In genomic region chr11:117060706-117061337, GRCm38 (mm10) we compare ENCODE assay signal across 9 mouse cellular contexts. TPM values are rescaled to one million over a fixed set of nuclear protein-coding genes. Genes with fewer than 3 reads are reported as not detected.
A peak's percentile ranks its signal among the peaks of the same experiment; 100 is the strongest.
DNase-seq lines count a peak whose midpoint lies in the region; ATAC-seq and TF ChIP-seq lines count a peak whose summit lies in the region.
"Had no signal": no experiment of that assay in that cellular context is flagged by ENCODE, and none has a peak within 500 bp of the region (broad histone marks: within the 10 kb centered on the region; RNA-seq: fewer than 3 reads in every experiment).

No protein-coding gene starts in this region.

- no peaks in the 10 kb centered on the region for H3K79me2 ChIP-seq in CH12.LX (replicated peaks; ENCODE audit: control insufficient read depth, extremely low read depth, insufficient read depth, poor library complexity, severe bottlenecking)

- TF ChIP-seq POLR2A in CH12.LX (IDR thresholded peaks at IDR 0.05; ENCODE audit: low read depth, low read length) = no peak
- TF ChIP-seq POLR2A in lung, adult 2 months (IDR thresholded peaks at IDR 0.05; ENCODE audit: borderline replicate concordance, extremely low read depth, low read depth, low read length) = no peak

- H3K27me3 ChIP-seq in CH12.LX (replicated peaks) = peaks cover 55% of the 10 kb centered on the region
- H3K27me3 ChIP-seq in hindbrain, embryonic 11.5 days (ENCODE audit: control insufficient read depth, insufficient read depth, low read length) = peaks cover 2% of the 10 kb centered on the region; the same call in 1 of the 2 replicates

- H3K4me1 ChIP-seq in CH12.LX (ENCODE audit: control insufficient read depth in 1 of 2, insufficient read depth in 2 of 2) = peaks cover 5 to 7% of the 10 kb centered on the region in 2 experiments; a peak in 3 of 4 replicates
- H3K4me1 ChIP-seq in hindbrain, embryonic 11.5 days (replicated peaks; ENCODE audit: control insufficient read depth, insufficient read depth, low read length) = peaks cover 5% of the 10 kb centered on the region; the same call in 1 of the 2 replicates
- no peaks in the 10 kb centered on the region for H3K4me1 ChIP-seq in lung, adult 2 months (ENCODE audit: control insufficient read depth, insufficient read depth, low read length)

- in situ Hi-C loops in CH12.LX (cut with MboI; ENCODE audit: low pct_ligation_motif_present, low pct_unique_long_range_greater_than_20kb, low sequenced_read_pairs) = no loop called here

- WGBS in hindbrain, embryonic 11.5 days = 31% methylated on average over 7 of the region's 9 CpGs
- 37% methylated on average over 9 of the region's 9 CpGs for WGBS in lung, adult 2 months

- peak overlapping the region; percentile 14; the same call in 1 of the 2 replicates for H3K4me2 ChIP-seq in CH12.LX (ENCODE audit: insufficient read depth, low read depth, poor library complexity, severe bottlenecking)
- H3K4me2 ChIP-seq in hindbrain, embryonic 11.5 days (replicated peaks; ENCODE audit: low read depth, low read length) = peak overlapping the region; percentile 3; the same call in 1 of the 2 replicates

- ATAC-seq in hindbrain, embryonic 11.5 days (ENCODE audit: low FRiP score) = peak; percentile 26; the same call in 1 of the 2 replicates
- ATAC-seq in megakaryocyte-erythroid progenitor cell, adult 5-6 weeks (replicated peaks; ENCODE audit: low FRiP score, low TSS enrichment, poor library complexity, severe bottlenecking) = peak; percentile 48

- H3K27ac ChIP-seq in CH12.LX (ENCODE audit: insufficient read depth, low read depth) = no peak overlapping the region
- peak overlapping the region; percentile 73 for H3K27ac ChIP-seq in hindbrain, embryonic 11.5 days (ENCODE audit: low read depth, low read length)

- no peaks in the 10 kb centered on the region for H3K36me3 ChIP-seq in CH12.LX (replicated peaks in 1 of 2; ENCODE audit: control insufficient read depth in 1 of 2, insufficient read depth in 1 of 2, low read length in 1 of 2)
- no peaks in the 10 kb centered on the region for H3K36me3 ChIP-seq in hindbrain, embryonic 11.5 days (ENCODE audit: control insufficient read depth, insufficient read depth, low read length)

- no peak overlapping the region for H3K9ac ChIP-seq in CH12.LX (ENCODE audit: insufficient read depth, low read depth)
- H3K9ac ChIP-seq in hindbrain, embryonic 11.5 days (ENCODE audit: low read depth, low read length) = no peak overlapping the region

- peaks cover 6% of the 10 kb centered on the region for H3K9me3 ChIP-seq in CH12.LX (replicated peaks; ENCODE audit: low read length)
- H3K9me3 ChIP-seq in hindbrain, embryonic 11.5 days (ENCODE audit: control insufficient read depth, low read length) = no peaks in the 10 kb centered on the region

- 0 out of 4 replicates have a peak, but pooled peaks of 1 of the 2 experiments have one; percentile 3 for TF ChIP-seq CTCF in CH12.LX (conservative IDR thresholded peaks at IDR 0.05 in 1 of 2, IDR thresholded peaks at IDR 0.05 in 1 of 2; ENCODE audit: low read depth in 2 of 2, low read length in 2 of 2)
- TF ChIP-seq CTCF in lung, adult 2 months (IDR thresholded peaks at IDR 0.05; ENCODE audit: insufficient read depth, low read length) = no peak

- no peak for DNase-seq in CH12.LX (ENCODE audit: extremely low read depth)
- DNase-seq in MN1 (ENCODE audit: low spot score) = peak; percentile 57
- DNase-seq in hindbrain, embryonic 11.5 days (ENCODE audit: low spot score) = no peak
- DNase-seq in testis, postnatal 10 days (ENCODE audit: low spot score) = no peak
- no peak for DNase-seq in lung, adult 2 months
- DNase-seq in cerebellum, adult 8-10 months = no peak
- DNase-seq: lung, postnatal 10 days; thymus, postnatal 36 days had no signal

- no peak for TF ChIP-seq RAD21 in CH12.LX (IDR thresholded peaks at IDR 0.05; ENCODE audit: low read depth, low read length)

- dilution Hi-C loops in CH12.LX (cut with MboI; ENCODE audit: extremely low pct_ligation_motif_present, extremely low pct_unique_long_range_greater_than_20kb, low sequenced_read_pairs) = no loop called here

- H3K4me3 ChIP-seq in CH12.LX (replicated peaks in 1 of 3; ENCODE audit: low read depth in 2 of 3, low read length in 2 of 3, poor library complexity in 1 of 3) = no peak overlapping the region
- no peak overlapping the region for H3K4me3 ChIP-seq in hindbrain, embryonic 11.5 days (ENCODE audit: low read depth, low read length)
- H3K4me3 ChIP-seq in lung, adult 2 months (replicated peaks; ENCODE audit: extremely low read depth, low read depth, low read length) = no peak overlapping the region

- no peak for TF ChIP-seq EP300 in CH12.LX (IDR thresholded peaks at IDR 0.05; ENCODE audit: low read length)

TF ChIP-seq in CH12.LX, 34 proteins besides CTCF, POLR2A, EP300 and RAD21:
- TF ChIP-seq ELF1 (IDR thresholded peaks at IDR 0.05; ENCODE audit: low read depth, low read length) = peak; percentile 41; the same call in 1 of the 2 replicates
- TF ChIP-seq ZNF384 (IDR thresholded peaks at IDR 0.05; ENCODE audit: low read depth, low read length) = peak; percentile 47
- no peak for TF ChIP-seq KAT2A (IDR thresholded peaks at IDR 0.05; ENCODE audit: insufficient replicate concordance, low read length)

RNA-seq across cellular contexts. Expression of gene Sec14l1, which starts 54.1 kb away (rescaled TPM):
- total RNA-seq in CH12.LX (2012; rRNA removed) (17.9 and 28.2 TPM in 2 replicates), CH12.LX (2014; rRNA removed) (17.5 and 18.5 TPM in 2 replicates)
- polyA plus RNA-seq in CH12.LX (2012; ENCODE audit: insufficient read length, low read depth) = 20.6 and 21.5 TPM in 2 replicates
- polyA plus RNA-seq in hindbrain, embryonic 11.5 days (2014; fragmentation: Nextera tagmentation; extraction: Ambion mirVana) = 36.7 and 36.9 TPM in 2 replicates
- total RNA-seq in megakaryocyte-erythroid progenitor cell, adult 5-6 weeks (2014; fragmentation: Nextera tagmentation) = 13.5 and 14.4 TPM in 2 replicates
- 6.7 and 10.6 TPM in 2 replicates for total RNA-seq in megakaryocyte-erythroid progenitor cell, adult 5-6 weeks (2017)
- polyA plus RNA-seq in lung, adult 2 months (2012; rRNA removed) = 123 and 133 TPM in 2 replicates
